Mouse (Mus musculus): ENCODE results near the gene Gm20721. TPM values are rescaled to one million over a fixed set of nuclear protein-coding genes. Genes with fewer than 3 reads are reported as not detected.

The Gm20721 gene
- polyA plus RNA-seq, 1 experiment from 2014 or later = 11.1 TPM

- H3K27ac ChIP-seq (ENCODE audit: low read length) = no peak overlapping the region
- H3K36me3 ChIP-seq (ENCODE audit: control insufficient read depth, insufficient read depth, low read length) = peaks cover 40% of the 10 kb centered on the region
- WGBS = 53% methylated on average over 34 of the region's 34 CpGs
- peaks cover 19% of the 10 kb centered on the region; the same call in 1 of the 2 replicates for H3K9me3 ChIP-seq (replicated peaks; ENCODE audit: control insufficient read depth, low read length, poor library complexity, severe bottlenecking)
- H3K4me1 ChIP-seq (ENCODE audit: control insufficient read depth, insufficient read depth, low read length) = peaks cover 12% of the 10 kb centered on the region
- H3K9ac ChIP-seq (ENCODE audit: low read depth, low read length) = no peak overlapping the region
- ATAC-seq = no peak
- peaks cover 27% of the 10 kb centered on the region for H3K27me3 ChIP-seq (ENCODE audit: control insufficient read depth, insufficient read depth, low read depth, low read length)
- H3K4me2 ChIP-seq (ENCODE audit: low read length) = no peak overlapping the region
- peak overlapping the region; percentile 10; the same call in 1 of the 2 replicates for H3K4me3 ChIP-seq (ENCODE audit: low read depth, low read length)
Measured at GRCm38 (mm10) chr2:174285921-174286470, 60.5 kb downstream of the Gm20721 start.

DNA sequence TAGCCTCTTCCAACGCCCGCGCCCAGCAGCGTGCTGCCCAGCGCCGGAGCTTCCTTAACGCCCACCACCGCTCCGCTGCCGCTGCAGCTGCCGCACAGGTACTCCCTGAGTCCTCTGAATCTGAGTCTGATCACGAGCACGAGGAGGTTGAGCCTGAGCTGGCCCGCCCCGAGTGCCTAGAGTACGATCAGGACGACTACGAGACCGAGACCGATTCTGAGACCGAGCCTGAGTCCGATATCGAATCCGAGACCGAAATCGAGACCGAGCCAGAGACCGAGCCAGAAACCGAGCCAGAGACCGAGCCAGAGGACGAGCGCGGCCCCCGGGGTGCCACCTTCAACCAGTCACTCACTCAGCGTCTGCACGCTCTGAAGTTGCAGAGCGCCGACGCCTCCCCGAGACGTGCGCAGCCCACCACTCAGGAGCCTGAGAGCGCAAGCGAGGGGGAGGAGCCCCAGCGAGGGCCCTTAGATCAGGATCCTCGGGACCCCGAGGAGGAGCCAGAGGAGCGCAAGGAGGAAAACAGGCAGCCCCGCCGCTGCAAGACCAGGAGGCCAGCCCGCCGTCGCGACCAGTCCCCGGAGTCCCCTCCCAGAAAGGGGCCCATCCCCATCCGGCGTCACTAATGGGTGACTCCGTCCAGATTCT is 61.6 kb downstream of the Gm20721 start:
- H3K27ac ChIP-seq (ENCODE audit: low read length) = no peak overlapping the region
- peaks cover 27% of the 10 kb centered on the region for H3K27me3 ChIP-seq (ENCODE audit: control insufficient read depth, insufficient read depth, low read depth, low read length)
- ATAC-seq = no peak
- peaks cover 1% of the 10 kb centered on the region for H3K4me1 ChIP-seq (ENCODE audit: control insufficient read depth, insufficient read depth, low read length)
- H3K4me2 ChIP-seq (ENCODE audit: low read length) = peak overlapping the region; percentile 53
- H3K9ac ChIP-seq (ENCODE audit: low read depth, low read length) = no peak overlapping the region
- H3K36me3 ChIP-seq (ENCODE audit: control insufficient read depth, insufficient read depth, low read length) = peaks cover 43% of the 10 kb centered on the region
- H3K4me3 ChIP-seq (ENCODE audit: low read depth, low read length) = peak overlapping the region; percentile 32
- WGBS = 55% methylated on average over 58 of the region's 58 CpGs
- H3K9me3 ChIP-seq (replicated peaks; ENCODE audit: control insufficient read depth, low read length, poor library complexity, severe bottlenecking) = peaks cover 19% of the 10 kb centered on the region; the same call in 1 of the 2 replicates

DNA sequence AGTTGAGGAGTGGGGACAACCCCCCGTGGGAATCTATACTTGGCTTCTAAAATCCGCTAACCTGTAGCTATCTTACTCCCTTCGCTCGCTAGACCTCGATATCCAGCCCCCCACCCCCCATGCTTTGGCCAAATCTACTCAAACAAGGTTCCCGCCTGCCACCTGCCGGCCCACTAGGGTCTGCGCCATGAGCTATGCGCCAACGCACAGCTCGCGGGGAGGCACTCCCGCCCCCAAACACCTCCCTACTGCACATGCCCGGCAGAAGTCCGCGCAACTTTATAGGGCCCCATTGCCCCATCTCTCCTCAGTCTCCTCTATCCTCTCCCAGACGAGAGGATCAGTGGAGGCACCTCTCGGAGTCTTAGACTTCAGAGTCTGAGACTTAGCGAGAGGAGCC is 62.5 kb downstream of the Gm20721 start, which contains the start of gene Gnas:
Gene Gnas, plus strand, starts transcription at position 310 of the 400 bp plus-strand sequence.
- H3K36me3 ChIP-seq (ENCODE audit: control insufficient read depth, insufficient read depth, low read length) = peaks cover 43% of the 10 kb centered on the region
- peaks cover 26% of the 10 kb centered on the region for H3K27me3 ChIP-seq (ENCODE audit: control insufficient read depth, insufficient read depth, low read depth, low read length)
- no peak within 1 kb of the TSS for H3K27ac ChIP-seq (ENCODE audit: low read length)
- peak within 1 kb of the TSS; percentile 53 for H3K4me2 ChIP-seq (ENCODE audit: low read length)
- no peaks in the 10 kb centered on the region; the same call in none of the 2 replicates for H3K4me1 ChIP-seq (ENCODE audit: control insufficient read depth, insufficient read depth, low read length)
- peak within 1 kb of the TSS; percentile 32 for H3K4me3 ChIP-seq (ENCODE audit: low read depth, low read length)
- peaks cover 19% of the 10 kb centered on the region; the same call in 1 of the 2 replicates for H3K9me3 ChIP-seq (replicated peaks; ENCODE audit: control insufficient read depth, low read length, poor library complexity, severe bottlenecking)
- no peak within 1 kb of the TSS for H3K9ac ChIP-seq (ENCODE audit: low read depth, low read length)
- WGBS = 39% methylated on average over 19 of the region's 19 CpGs
- ATAC-seq = peak; percentile 29; the same call in 1 of the 2 replicates

GRCm38 (mm10) chr2:174283341-174283740 is 63.2 kb downstream of the Gm20721 start:
- H3K36me3 ChIP-seq (ENCODE audit: control insufficient read depth, insufficient read depth, low read length) = peaks cover 43% of the 10 kb centered on the region
- H3K9me3 ChIP-seq (replicated peaks; ENCODE audit: control insufficient read depth, low read length, poor library complexity, severe bottlenecking) = peaks cover 19% of the 10 kb centered on the region; the same call in 1 of the 2 replicates
- H3K27ac ChIP-seq (ENCODE audit: low read length) = no peak overlapping the region
- no peak for ATAC-seq
- peaks cover 20% of the 10 kb centered on the region for H3K27me3 ChIP-seq (ENCODE audit: control insufficient read depth, insufficient read depth, low read depth, low read length)
- no peak overlapping the region for H3K9ac ChIP-seq (ENCODE audit: low read depth, low read length)
- H3K4me1 ChIP-seq (ENCODE audit: control insufficient read depth, insufficient read depth, low read length) = no peaks in the 10 kb centered on the region; the same call in 1 of the 2 replicates
- 55% methylated on average over 11 of the region's 11 CpGs for WGBS
- H3K4me2 ChIP-seq (ENCODE audit: low read length) = peak overlapping the region; percentile 53
- peak overlapping the region; percentile 32; the same call in 1 of the 2 replicates for H3K4me3 ChIP-seq (ENCODE audit: low read depth, low read length)

Other genes starting within 250 kb of the Gm20721 start
- gene Npepl1, start 236.4 kb downstream of the Gm20721 start, polyA plus RNA-seq (2015; fragmentation: Nextera tagmentation; extraction: Ambion mirVana) = 13.8 TPM in 2 replicates
- 1,445 and 1,454 TPM in 2 replicates for gene Gnas, start 62.4 kb downstream of the Gm20721 start, polyA plus RNA-seq (2015; fragmentation: Nextera tagmentation; extraction: Ambion mirVana)
- gene Nelfcd, start 69.1 kb upstream of the Gm20721 start, polyA plus RNA-seq (2015; fragmentation: Nextera tagmentation; extraction: Ambion mirVana) = 108 TPM in 2 replicates
- gene Ctsz, start 92.3 kb upstream of the Gm20721 start, polyA plus RNA-seq (2015; fragmentation: Nextera tagmentation; extraction: Ambion mirVana) = 54.8 and 63.3 TPM in 2 replicates
- 0.43 and 0.48 TPM in 2 replicates for gene Tubb1, start 104.0 kb upstream of the Gm20721 start, polyA plus RNA-seq (2015; fragmentation: Nextera tagmentation; extraction: Ambion mirVana)
- 681 and 687 TPM in 2 replicates for gene Atp5e, start 117.4 kb upstream of the Gm20721 start, polyA plus RNA-seq (2015; fragmentation: Nextera tagmentation; extraction: Ambion mirVana)
- 109 and 110 TPM in 2 replicates for gene Prelid3b, start 126.4 kb upstream of the Gm20721 start, polyA plus RNA-seq (2015; fragmentation: Nextera tagmentation; extraction: Ambion mirVana)